Mouse (Mus musculus): ENCODE measurements around the gene Pgam1. TPM values are rescaled to one million over a fixed set of nuclear protein-coding genes. Genes with fewer than 3 reads are reported as not detected.

Pgam1 gene
- polyA plus RNA-seq, 1 experiment from 2014 or later, result 619 TPM

DNA sequence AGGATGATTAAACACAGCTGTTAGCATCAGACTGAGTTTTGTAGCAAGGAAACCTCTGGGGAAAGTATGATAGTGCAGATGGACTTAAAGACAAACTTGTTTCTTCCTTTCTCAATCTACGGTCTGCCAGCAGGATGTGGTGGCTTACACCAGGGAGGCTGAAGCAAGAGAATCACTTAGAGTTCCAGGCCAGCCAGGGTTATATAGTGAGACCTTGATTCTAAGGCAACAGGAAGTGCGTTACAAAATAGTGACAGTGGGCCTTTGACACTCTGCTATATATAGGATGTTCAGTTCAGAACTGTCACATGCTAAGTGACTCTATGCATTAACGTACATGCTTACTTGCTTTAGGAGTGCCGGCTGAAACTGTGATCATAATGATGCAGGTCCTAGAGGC, 5.1 kb downstream of the Pgam1 start:
- H3K4me1 ChIP-seq (ENCODE audit: control insufficient read depth, insufficient read depth, low read depth, low read length), result peaks cover 17% of the 10 kb centered on the region
- H3K36me3 ChIP-seq (ENCODE audit: control insufficient read depth, insufficient read depth, low read length), result peaks cover 28% of the 10 kb centered on the region
- no peak overlapping the region for H3K4me3 ChIP-seq (ENCODE audit: low read length)
- ATAC-seq, result no peak
- no peaks in the 10 kb centered on the region for H3K9me3 ChIP-seq (ENCODE audit: control insufficient read depth, low read length)
- WGBS, result 91% methylated on average over 4 of the region's 4 CpGs
- no peak overlapping the region for H3K4me2 ChIP-seq (ENCODE audit: low read length)
- no peaks in the 10 kb centered on the region for H3K27me3 ChIP-seq (replicated peaks; ENCODE audit: control insufficient read depth, insufficient read depth, low read length)
- H3K27ac ChIP-seq (ENCODE audit: low read depth, low read length), result no peak overlapping the region
- no peak overlapping the region for H3K9ac ChIP-seq (ENCODE audit: low read depth, low read length)

DNA sequence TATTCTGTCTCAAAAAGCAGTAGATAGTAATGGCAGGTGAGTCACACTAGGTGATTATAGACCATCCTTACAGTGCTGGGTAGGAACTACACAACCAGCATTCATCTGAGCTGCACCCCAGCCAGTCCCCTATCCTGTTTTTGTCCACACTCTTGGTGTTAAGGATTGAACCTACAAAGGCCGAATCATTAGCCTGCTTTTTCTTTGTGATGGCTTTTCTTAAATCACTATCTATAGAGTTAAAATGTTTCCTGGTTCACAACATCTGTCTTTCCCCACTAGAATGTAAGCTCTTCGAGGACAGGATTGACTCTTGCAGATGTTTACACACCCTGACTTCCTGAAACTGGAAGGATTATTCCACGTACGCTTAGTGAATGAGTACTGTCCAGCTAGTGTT, 7.7 kb downstream of the Pgam1 start:
- Histone ChIP-seq H3K36me3 (ENCODE audit: control insufficient read depth, insufficient read depth, low read length) (peaks cover 34% of the 10 kb centered on the region), H3K27me3 (replicated peaks; ENCODE audit: control insufficient read depth, insufficient read depth, low read length) (no peaks in the 10 kb centered on the region)
- 85% methylated on average over 4 of the region's 4 CpGs for WGBS

DNA sequence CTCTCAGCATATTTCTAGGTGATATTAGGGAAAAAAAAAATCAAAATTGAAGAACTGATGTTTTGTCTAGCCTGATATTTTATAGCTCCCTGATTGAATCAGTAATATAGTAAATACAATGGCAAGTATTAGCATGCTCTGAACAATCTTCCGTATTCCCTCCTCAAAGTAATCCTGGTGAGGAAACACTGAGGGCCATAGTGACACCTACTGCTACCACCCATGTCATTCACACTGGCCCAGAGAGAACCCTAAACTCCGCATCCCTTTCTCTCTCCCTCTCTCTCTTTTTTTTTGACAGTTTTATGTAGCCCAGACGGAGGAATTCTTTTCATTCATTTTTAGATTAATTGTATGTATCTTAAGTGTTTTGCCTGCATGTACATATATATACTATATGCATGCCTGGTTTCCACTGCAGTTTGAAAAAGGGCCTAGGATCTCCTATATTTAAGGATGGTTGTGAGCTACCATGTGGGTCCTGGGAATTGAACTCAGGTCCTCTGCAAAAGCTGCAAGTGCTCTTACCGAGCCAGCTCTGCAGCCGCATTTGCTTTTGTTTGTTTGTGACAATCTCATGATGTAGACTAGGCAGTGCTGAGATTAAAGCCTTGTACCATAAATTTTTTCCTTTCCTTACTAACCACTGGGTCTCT, 8.8 kb downstream of the Pgam1 start:
- H3K36me3 ChIP-seq (ENCODE audit: control insufficient read depth, insufficient read depth, low read length), result peaks cover 36% of the 10 kb centered on the region

More for the DNA sequence above, 7.7 kb downstream of the Pgam1 start:
- Histone ChIP-seq H3K9me3 (ENCODE audit: control insufficient read depth, low read length) (no peaks in the 10 kb centered on the region), H3K4me2 (ENCODE audit: low read length) (no peak overlapping the region), H3K4me1 (ENCODE audit: control insufficient read depth, insufficient read depth, low read depth, low read length) (no peaks in the 10 kb centered on the region; the same call in 1 of the 2 replicates), H3K27ac (ENCODE audit: low read depth, low read length) (no peak overlapping the region), H3K9ac (ENCODE audit: low read depth, low read length) (no peak overlapping the region), H3K4me3 (ENCODE audit: low read length) (no peak overlapping the region)
- ATAC-seq, result no peak

DNA sequence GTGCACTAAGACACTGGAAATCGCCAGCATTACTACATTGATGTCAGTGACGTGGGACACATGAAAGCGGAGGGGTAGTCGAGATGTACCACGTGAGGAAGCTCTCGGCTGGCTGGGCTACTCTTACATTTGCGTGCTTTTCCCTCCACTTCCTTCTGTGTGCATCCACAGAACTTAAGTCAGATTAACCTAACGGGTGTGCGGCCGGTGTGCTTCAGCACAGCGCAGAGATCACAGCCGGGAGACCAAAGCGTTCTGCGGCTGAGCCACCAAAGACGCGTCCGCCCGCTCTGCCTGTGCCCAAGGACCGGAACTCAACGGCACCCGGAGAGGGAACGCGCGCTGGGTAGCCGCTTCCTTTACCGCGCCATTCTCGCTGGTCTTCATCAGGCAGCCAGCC, 21.0 kb downstream of the Pgam1 start:
- H3K27ac ChIP-seq (ENCODE audit: low read depth, low read length), result peak overlapping the region; percentile 63
- peak overlapping the region; percentile 65 for H3K9ac ChIP-seq (ENCODE audit: low read depth, low read length)
- H3K36me3 ChIP-seq (ENCODE audit: control insufficient read depth, insufficient read depth, low read length), result peaks cover 8% of the 10 kb centered on the region; the same call in 1 of the 2 replicates
- ATAC-seq, result no peak; the same call in 1 of the 2 replicates
- peak overlapping the region; percentile 80 for H3K4me2 ChIP-seq (ENCODE audit: low read length)
- no peaks in the 10 kb centered on the region for H3K27me3 ChIP-seq (replicated peaks; ENCODE audit: control insufficient read depth, insufficient read depth, low read length)
- under 1% methylated on average over 28 of the region's 28 CpGs for WGBS
- peaks cover 18% of the 10 kb centered on the region for H3K4me1 ChIP-seq (ENCODE audit: control insufficient read depth, insufficient read depth, low read depth, low read length)
- no peaks in the 10 kb centered on the region for H3K9me3 ChIP-seq (ENCODE audit: control insufficient read depth, low read length)
- peak overlapping the region; percentile 72 for H3K4me3 ChIP-seq (ENCODE audit: low read length)

More for the DNA sequence above, 8.8 kb downstream of the Pgam1 start:
- Histone ChIP-seq H3K4me2 (ENCODE audit: low read length) (no peak overlapping the region), H3K9me3 (ENCODE audit: control insufficient read depth, low read length) (no peaks in the 10 kb centered on the region), H3K27me3 (replicated peaks; ENCODE audit: control insufficient read depth, insufficient read depth, low read length) (no peaks in the 10 kb centered on the region), H3K4me3 (ENCODE audit: low read length) (no peak overlapping the region), H3K4me1 (ENCODE audit: control insufficient read depth, insufficient read depth, low read depth, low read length) (no peaks in the 10 kb centered on the region), H3K9ac (ENCODE audit: low read depth, low read length) (no peak overlapping the region), H3K27ac (ENCODE audit: low read depth, low read length) (no peak overlapping the region)
- 79% methylated on average over 5 of the region's 5 CpGs for WGBS
- ATAC-seq, result no peak

DNA sequence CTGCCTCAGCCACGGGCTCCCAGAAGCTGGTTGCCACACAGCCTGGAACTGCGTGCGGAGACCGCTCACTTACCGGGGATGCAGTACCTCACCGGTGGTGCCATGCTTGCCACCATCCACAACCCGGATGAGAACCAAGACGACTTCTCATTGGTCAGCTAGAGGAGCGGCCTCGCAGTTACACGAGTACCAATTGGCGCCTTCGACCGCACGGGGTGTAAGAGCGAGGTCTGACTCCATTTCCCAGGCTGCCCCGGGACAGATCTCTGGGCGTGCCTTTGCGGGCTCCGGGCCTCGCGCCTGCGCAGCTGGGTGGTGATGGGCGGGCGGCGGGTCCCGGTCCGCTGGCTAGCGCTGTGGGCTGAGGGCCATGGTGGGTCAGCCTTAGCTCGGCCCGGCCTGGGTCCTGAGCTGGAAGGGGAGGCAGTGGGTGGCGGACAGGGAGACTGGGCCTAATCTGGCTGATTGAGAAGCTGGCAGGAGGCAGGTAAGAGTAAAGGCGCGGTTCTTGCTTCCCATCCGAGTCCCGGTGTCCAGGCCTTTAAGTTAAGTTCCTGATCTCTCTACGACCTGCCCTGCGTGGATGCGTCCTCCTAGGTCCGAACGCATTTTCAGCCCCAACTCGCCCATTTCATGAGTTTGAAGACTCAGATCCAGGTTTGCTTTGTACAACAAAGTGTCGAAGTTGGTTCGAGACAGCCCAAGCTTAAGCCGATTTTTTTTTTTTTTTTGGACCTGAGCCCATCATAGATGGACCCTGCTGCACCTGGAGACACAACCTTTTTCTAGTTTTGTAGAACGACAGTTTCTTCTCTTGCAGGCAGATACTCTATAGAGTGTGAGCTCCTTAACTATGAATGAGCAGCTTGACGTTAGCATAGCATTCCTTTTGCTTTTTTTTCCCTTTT, 21.7 kb downstream of the Pgam1 start, which contains the start of the genes Exosc1 and Zdhhc16:
TSS of gene Exosc1 (minus strand) at position 245 of the 908 bp plus-strand sequence.
TSS of gene Zdhhc16 (plus strand) at position 302 of the 908 bp plus-strand sequence.
- H3K4me3 ChIP-seq (ENCODE audit: low read length), result peak within 1 kb of the TSS; percentile 72
- peak; percentile 100 for ATAC-seq
- no peaks in the 10 kb centered on the region for H3K27me3 ChIP-seq (replicated peaks; ENCODE audit: control insufficient read depth, insufficient read depth, low read length)
- under 1% methylated on average over 47 of the region's 47 CpGs for WGBS
- H3K9me3 ChIP-seq (ENCODE audit: control insufficient read depth, low read length), result no peaks in the 10 kb centered on the region
- H3K9ac ChIP-seq (ENCODE audit: low read depth, low read length), result peak within 1 kb of the TSS; percentile 81
- peaks cover 14% of the 10 kb centered on the region for H3K36me3 ChIP-seq (ENCODE audit: control insufficient read depth, insufficient read depth, low read length)
- H3K27ac ChIP-seq (ENCODE audit: low read depth, low read length), result peak within 1 kb of the TSS; percentile 63
- peaks cover 18% of the 10 kb centered on the region for H3K4me1 ChIP-seq (ENCODE audit: control insufficient read depth, insufficient read depth, low read depth, low read length)
- H3K4me2 ChIP-seq (ENCODE audit: low read length), result peak within 1 kb of the TSS; percentile 80

DNA sequence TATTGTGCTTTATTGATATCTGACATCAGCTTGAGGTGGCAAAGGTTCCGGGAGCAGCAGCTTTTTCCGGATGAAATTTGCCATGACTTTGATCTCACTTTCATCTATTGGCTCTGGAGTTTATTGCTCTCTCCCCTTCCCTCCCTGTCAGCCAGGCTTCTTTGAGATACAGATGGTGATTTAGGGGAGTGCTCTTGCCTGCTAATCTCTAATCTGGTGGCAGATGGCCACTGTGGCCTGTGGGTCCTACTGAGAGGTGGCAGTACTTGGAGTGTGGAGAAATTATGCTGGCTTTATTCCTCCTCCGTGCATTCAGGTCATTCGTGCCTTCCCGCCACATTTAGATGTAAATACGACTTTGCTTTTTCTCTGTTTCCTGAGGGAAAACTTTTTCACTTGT, 22.4 kb downstream of the Pgam1 start:
- Histone ChIP-seq H3K9me3 (ENCODE audit: control insufficient read depth, low read length) (no peaks in the 10 kb centered on the region), H3K27me3 (replicated peaks; ENCODE audit: control insufficient read depth, insufficient read depth, low read length) (no peaks in the 10 kb centered on the region), H3K4me2 (ENCODE audit: low read length) (peak overlapping the region; percentile 72), H3K4me3 (ENCODE audit: low read length) (peak overlapping the region; percentile 72), H3K9ac (ENCODE audit: low read depth, low read length) (peak overlapping the region; percentile 81), H3K36me3 (ENCODE audit: control insufficient read depth, insufficient read depth, low read length) (peaks cover 18% of the 10 kb centered on the region), H3K27ac (ENCODE audit: low read depth, low read length) (no peak overlapping the region), H3K4me1 (ENCODE audit: control insufficient read depth, insufficient read depth, low read depth, low read length) (peaks cover 18% of the 10 kb centered on the region)
- no peak for ATAC-seq
- 27% methylated on average over 6 of the region's 6 CpGs for WGBS

DNA sequence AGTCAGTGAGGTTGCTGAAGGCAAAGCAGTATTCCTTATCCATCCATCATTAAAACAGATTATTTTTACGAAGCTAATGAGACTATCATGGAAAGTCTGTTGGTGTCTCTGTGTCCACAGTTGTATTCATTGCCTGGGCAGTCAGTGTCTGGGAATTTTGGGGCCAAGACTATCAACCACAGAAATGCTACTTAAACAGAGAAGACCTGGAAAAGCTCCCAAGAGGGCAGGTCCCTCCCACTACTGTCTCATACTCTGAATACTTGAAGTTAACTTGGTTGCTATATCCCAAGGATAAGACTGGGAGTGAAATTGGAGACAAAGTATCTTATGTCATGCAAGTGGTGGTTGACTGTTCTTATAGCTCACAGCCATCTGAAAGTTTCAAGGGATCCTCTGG, 24.2 kb downstream of the Pgam1 start:
- H3K4me3 ChIP-seq (ENCODE audit: low read length), result no peak overlapping the region
- H3K27me3 ChIP-seq (replicated peaks; ENCODE audit: control insufficient read depth, insufficient read depth, low read length), result no peaks in the 10 kb centered on the region
- H3K4me1 ChIP-seq (ENCODE audit: control insufficient read depth, insufficient read depth, low read depth, low read length), result peaks cover 18% of the 10 kb centered on the region
- no peak overlapping the region for H3K4me2 ChIP-seq (ENCODE audit: low read length)
- ATAC-seq, result no peak
- peaks cover 22% of the 10 kb centered on the region for H3K36me3 ChIP-seq (ENCODE audit: control insufficient read depth, insufficient read depth, low read length)
- no peak overlapping the region for H3K9ac ChIP-seq (ENCODE audit: low read depth, low read length)
- WGBS, result 91% methylated on average over 1 of the region's 1 CpGs
- no peak overlapping the region for H3K27ac ChIP-seq (ENCODE audit: low read depth, low read length)
- no peaks in the 10 kb centered on the region for H3K9me3 ChIP-seq (ENCODE audit: control insufficient read depth, low read length)

DNA sequence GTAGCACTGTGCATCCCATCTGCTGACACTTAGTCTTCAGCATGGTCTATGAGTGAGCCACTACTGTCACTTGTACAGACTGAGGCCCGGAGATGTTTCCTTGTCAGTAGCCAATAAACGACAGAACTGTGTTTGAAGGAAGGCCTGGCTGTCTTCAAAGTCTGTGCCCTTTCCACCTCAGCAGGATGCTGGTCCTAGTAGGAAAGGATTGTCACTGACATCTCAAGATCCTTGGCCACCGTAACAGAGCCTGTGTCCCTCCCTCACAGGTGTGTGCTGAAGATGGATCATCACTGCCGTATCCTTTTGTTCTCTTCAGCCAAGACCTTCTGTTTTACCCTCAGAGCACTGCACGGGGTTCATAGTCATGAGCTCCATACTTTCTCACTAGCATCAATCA, 26.8 kb downstream of the Pgam1 start:
- Histone ChIP-seq H3K9ac (ENCODE audit: low read depth, low read length) (no peak overlapping the region), H3K27me3 (replicated peaks; ENCODE audit: control insufficient read depth, insufficient read depth, low read length) (no peaks in the 10 kb centered on the region), H3K4me2 (ENCODE audit: low read length) (no peak overlapping the region), H3K4me1 (ENCODE audit: control insufficient read depth, insufficient read depth, low read depth, low read length) (peaks cover 10% of the 10 kb centered on the region), H3K4me3 (ENCODE audit: low read length) (no peak overlapping the region), H3K9me3 (ENCODE audit: control insufficient read depth, low read length) (no peaks in the 10 kb centered on the region), H3K36me3 (ENCODE audit: control insufficient read depth, insufficient read depth, low read length) (peaks cover 36% of the 10 kb centered on the region), H3K27ac (ENCODE audit: low read depth, low read length) (no peak overlapping the region)
- 92% methylated on average over 5 of the region's 5 CpGs for WGBS
- no peak for ATAC-seq

DNA sequence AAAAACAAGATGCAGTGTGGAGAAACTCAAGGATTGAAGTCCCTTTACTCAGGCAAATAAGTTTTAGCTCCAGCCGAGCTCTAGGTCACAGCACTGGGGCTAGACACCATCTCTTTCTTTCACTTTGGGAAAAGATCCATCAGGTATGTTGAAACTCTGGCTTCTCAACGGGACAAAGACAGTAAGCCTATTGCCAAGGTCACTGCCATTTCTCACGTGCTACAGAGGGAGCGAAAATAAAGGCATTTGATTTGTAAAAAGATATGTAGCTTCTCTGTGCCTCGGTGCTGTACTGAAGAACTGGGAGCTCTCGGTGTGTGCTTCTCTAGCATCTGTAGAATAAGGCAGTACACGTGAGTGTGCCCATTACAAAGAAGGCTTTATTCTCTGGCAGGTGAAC, 32.1 kb downstream of the Pgam1 start:
- Histone ChIP-seq H3K4me1 (ENCODE audit: control insufficient read depth, insufficient read depth, low read depth, low read length) (no peaks in the 10 kb centered on the region), H3K27me3 (replicated peaks; ENCODE audit: control insufficient read depth, insufficient read depth, low read length) (no peaks in the 10 kb centered on the region), H3K4me2 (ENCODE audit: low read length) (no peak overlapping the region), H3K9ac (ENCODE audit: low read depth, low read length) (no peak overlapping the region), H3K4me3 (ENCODE audit: low read length) (no peak overlapping the region), H3K36me3 (ENCODE audit: control insufficient read depth, insufficient read depth, low read length) (peaks cover 60% of the 10 kb centered on the region), H3K27ac (ENCODE audit: low read depth, low read length) (no peak overlapping the region), H3K9me3 (ENCODE audit: control insufficient read depth, low read length) (no peaks in the 10 kb centered on the region)
- ATAC-seq, result no peak
- 92% methylated on average over 7 of the region's 7 CpGs for WGBS

Data from hindbrain, embryonic 16.5 days (tissue).